Mouse (Mus musculus) liver, embryonic 14.5 days (tissue): ENCODE results near the gene Gm11492.

Experiments
- CTCF ChIP-seq: IDR thresholded peaks from 2 replicates; pipeline ENCODE4 v1.5.1; 2016; ENCODE audit warnings: antibody characterized with exemption, low read depth, control low read depth
- EP300 ChIP-seq: IDR thresholded peaks from 2 replicates; pipeline ENCODE4 v1.6.1; 2016; ENCODE audit warnings: antibody characterized with exemption, low read depth

- TF ChIP-seq CTCF (no peak), EP300 (no peak)
Observed at GRCm38 (mm10) chr11:87581933-87582710, 15.7 kb downstream of the Gm11492 start.
